ENCODE assay signal across 8 mouse cellular contexts in genomic region chr9:20879097-20879792, GRCm38 (mm10). TPM values are rescaled to one million over a fixed set of nuclear protein-coding genes. Genes with fewer than 3 reads are reported as not detected.
DNase-seq lines count a peak whose midpoint lies in the region; ATAC-seq and TF ChIP-seq lines count a peak whose summit lies in the region.

TSS of gene Angptl6 (minus strand) at chr9:20879727.

- H3K27me3 ChIP-seq in kidney, embryonic 14.5 days (ENCODE audit: control insufficient read depth, insufficient read depth, low read length), result no peaks in the 10 kb centered on the region
- peaks cover 12% of the 10 kb centered on the region; the same call in 1 of the 2 replicates for H3K27me3 ChIP-seq in G1E (ENCODE audit: insufficient read depth, low read length)
- H3K27me3 ChIP-seq in forebrain, embryonic 15.5 days, result no peaks in the 10 kb centered on the region
- no peaks in the 10 kb centered on the region for H3K27me3 ChIP-seq in liver, postnatal 0 days (ENCODE audit: insufficient read depth, low read length)

- H3K9me3 ChIP-seq in kidney, embryonic 14.5 days (ENCODE audit: control insufficient read depth, low read length), result no peaks in the 10 kb centered on the region
- H3K9me3 ChIP-seq in G1E (replicated peaks), result peaks cover 2% of the 10 kb centered on the region
- no peaks in the 10 kb centered on the region for H3K9me3 ChIP-seq in forebrain, embryonic 15.5 days
- H3K9me3 ChIP-seq in liver, postnatal 0 days (ENCODE audit: low read length), result no peaks in the 10 kb centered on the region

- H3K4me3 ChIP-seq in kidney, embryonic 14.5 days (ENCODE audit: low read length), result peak within 1 kb of the TSS; percentile 45
- H3K4me3 ChIP-seq in G1E (ENCODE audit: low read depth, low read length), result peak within 1 kb of the TSS; percentile 71
- peak within 1 kb of the TSS; percentile 48 for H3K4me3 ChIP-seq in forebrain, embryonic 15.5 days
- H3K4me3 ChIP-seq in liver, postnatal 0 days (ENCODE audit: low read depth, low read length), result peak within 1 kb of the TSS; percentile 53

- no peak for ATAC-seq in kidney, embryonic 14.5 days (ENCODE audit: low FRiP score, low TSS enrichment)
- no peak for ATAC-seq in G1E (ENCODE audit: extremely low read depth, insufficient number of reproducible peaks, low FRiP score, poor library complexity, severe bottlenecking)
- ATAC-seq in forebrain, embryonic 15.5 days (replicated peaks), result no peak
- no peak for ATAC-seq in liver, postnatal 0 days

- no peak for DNase-seq in kidney, postnatal 10 days
- no peak for DNase-seq in G1E (ENCODE audit: low spot score)
- DNase-seq in liver, postnatal 0 days, result no peak
- no peak for DNase-seq in thymus, postnatal 36 days
- DNase-seq in spleen, postnatal 14 days (ENCODE audit: low spot score in 2 of 2), result no peak
- no peak for DNase-seq in left cerebral cortex, adult 8-10 months (ENCODE audit: low spot score in 2 of 2)

- no peaks in the 10 kb centered on the region for H3K4me1 ChIP-seq in kidney, embryonic 14.5 days (ENCODE audit: control insufficient read depth, insufficient read depth, low read length)
- peaks cover 24% of the 10 kb centered on the region for H3K4me1 ChIP-seq in G1E (ENCODE audit: insufficient read depth, low read depth, low read length)
- H3K4me1 ChIP-seq in forebrain, embryonic 15.5 days, result peaks cover 14% of the 10 kb centered on the region
- 0 out of 2 replicates have a peak, but pooled peaks cover 7% of the 10 kb centered on the region for H3K4me1 ChIP-seq in liver, postnatal 0 days (ENCODE audit: insufficient read depth)

- peak within 1 kb of the TSS; percentile 73 for H3K9ac ChIP-seq in kidney, embryonic 14.5 days (ENCODE audit: low read depth, low read length)
- peak within 1 kb of the TSS; percentile 72 for H3K9ac ChIP-seq in forebrain, embryonic 15.5 days (replicated peaks)
- peak within 1 kb of the TSS; percentile 73 for H3K9ac ChIP-seq in liver, postnatal 0 days (replicated peaks)

- no peak for TF ChIP-seq CTCF in G1E (IDR thresholded peaks at IDR 0.05; ENCODE audit: low read depth, low read length)
- TF ChIP-seq CTCF in liver, postnatal 0 days (IDR thresholded peaks at IDR 0.05; ENCODE audit: low read depth), result no peak

- no peaks in the 10 kb centered on the region for H3K36me3 ChIP-seq in kidney, embryonic 14.5 days (ENCODE audit: control insufficient read depth, insufficient read depth, low read length)
- peaks cover 3% of the 10 kb centered on the region for H3K36me3 ChIP-seq in G1E (replicated peaks)
- no peaks in the 10 kb centered on the region for H3K36me3 ChIP-seq in forebrain, embryonic 15.5 days
- 0 out of 2 replicates have a peak, but pooled peaks cover under 1% of the 10 kb centered on the region for H3K36me3 ChIP-seq in liver, postnatal 0 days (replicated peaks; ENCODE audit: insufficient read depth, low read length)

- no peak for TF ChIP-seq EP300 in liver, postnatal 0 days (IDR thresholded peaks at IDR 0.05; ENCODE audit: low read depth)

- 92% methylated on average over 13 of the region's 13 CpGs for WGBS in kidney, embryonic 14.5 days
- WGBS in forebrain, embryonic 15.5 days, result 92% methylated on average over 13 of the region's 13 CpGs
- WGBS in liver, postnatal 0 days (ENCODE audit: insufficient replicate concordance), result 76% methylated on average over 13 of the region's 13 CpGs

- peak within 1 kb of the TSS; percentile 88 for H3K27ac ChIP-seq in kidney, embryonic 14.5 days (ENCODE audit: low read depth, low read length)
- peak within 1 kb of the TSS; percentile 94 for H3K27ac ChIP-seq in forebrain, embryonic 15.5 days (replicated peaks)
- H3K27ac ChIP-seq in liver, postnatal 0 days (ENCODE audit: low read depth), result peak within 1 kb of the TSS; percentile 92

- peak within 1 kb of the TSS; percentile 70 for H3K4me2 ChIP-seq in kidney, embryonic 14.5 days (replicated peaks; ENCODE audit: low read depth, low read length)
- H3K4me2 ChIP-seq in forebrain, embryonic 15.5 days (replicated peaks), result peak within 1 kb of the TSS; percentile 62
- peak within 1 kb of the TSS; percentile 91 for H3K4me2 ChIP-seq in liver, postnatal 0 days (ENCODE audit: low read depth, low read length)

RNA-seq across cellular contexts. Expression of gene Angptl6, which starts in this region (rescaled TPM):
- 2.0 and 2.2 TPM in 2 replicates for polyA plus RNA-seq in kidney, embryonic 14.5 days (2014; fragmentation: Nextera tagmentation; extraction: Ambion mirVana)
- total RNA-seq in G1E (2014; fragmentation: Nextera tagmentation), result 1.2 and 5.1 TPM in 2 replicates
- 0.66 and 0.93 TPM in 2 replicates for total RNA-seq in G1E (2017)
- 2.4 and 3.1 TPM in 2 replicates for polyA plus RNA-seq in G1E (2012)
- 15.4 and 15.6 TPM in 2 replicates for polyA plus RNA-seq in forebrain, embryonic 15.5 days (2015; fragmentation: Nextera tagmentation; extraction: Ambion mirVana)
- 16.6 TPM in 2 replicates for polyA plus RNA-seq in liver, postnatal 0 days (2015; fragmentation: Nextera tagmentation; extraction: Ambion mirVana)
- 10 to 100 TPM in 1 of 4 experiments, 1 to 10 TPM in 3; 8.4 to 10.1 (median 9.2) TPM for total RNA-seq in left cerebral cortex, adult 8-10 months (2022)
